Comparison of ENCODE assay signal across 13 mouse cellular contexts in genomic region chr9:65752632-65753031, GRCm38 (mm10).
DNase-seq lines count a peak whose midpoint lies in the region; ATAC-seq and TF ChIP-seq lines count a peak whose summit lies in the region.
"Had no signal": no experiment of that assay in that cellular context is flagged by ENCODE, and none has a peak within 500 bp of the region (broad histone marks: within the 10 kb centered on the region; RNA-seq: fewer than 3 reads in every experiment).

No protein-coding gene starts in this region.

- no peak for ATAC-seq in forebrain, postnatal 0 days
- no peak for ATAC-seq in forebrain, embryonic 15.5 days (replicated peaks)
- ATAC-seq in lung, postnatal 0 days: no peak
- ATAC-seq in erythroid progenitor cell, adult 5-6 weeks (replicated peaks; ENCODE audit: low FRiP score, poor library complexity, severe bottlenecking): peak; percentile 54; the same call in 1 of the 2 replicates

- H3K4me3 ChIP-seq in forebrain, postnatal 0 days (ENCODE audit: low read depth, low read length): no peak overlapping the region
- H3K4me3 ChIP-seq in forebrain, embryonic 15.5 days: no peak overlapping the region
- H3K4me3 ChIP-seq in lung, postnatal 0 days (ENCODE audit: low read depth, low read length): no peak overlapping the region
- H3K4me3 ChIP-seq: limb, embryonic 12.5 days; megakaryocyte, embryonic 14.5 days had no signal

- H3K9me3 ChIP-seq in forebrain, postnatal 0 days (ENCODE audit: low read length): no peaks in the 10 kb centered on the region
- H3K9me3 ChIP-seq in forebrain, embryonic 15.5 days: no peaks in the 10 kb centered on the region
- no peaks in the 10 kb centered on the region for H3K9me3 ChIP-seq in lung, postnatal 0 days (ENCODE audit: low read length)
- H3K9me3 ChIP-seq: megakaryocyte, embryonic 14.5 days had no signal

- no peaks in the 10 kb centered on the region for H3K27me3 ChIP-seq in forebrain, postnatal 0 days (ENCODE audit: insufficient read depth, low read length)
- H3K27me3 ChIP-seq in forebrain, embryonic 15.5 days: no peaks in the 10 kb centered on the region
- H3K27me3 ChIP-seq in lung, postnatal 0 days (replicated peaks; ENCODE audit: insufficient read depth, low read length): no peaks in the 10 kb centered on the region
- H3K27me3 ChIP-seq: limb, embryonic 12.5 days; megakaryocyte, embryonic 14.5 days had no signal

- TF ChIP-seq EP300 in lung, postnatal 0 days (IDR thresholded peaks at IDR 0.05): no peak

- no peak overlapping the region for H3K4me2 ChIP-seq in forebrain, postnatal 0 days (ENCODE audit: low read depth)
- no peak overlapping the region for H3K4me2 ChIP-seq in forebrain, embryonic 15.5 days (replicated peaks)
- H3K4me2 ChIP-seq in lung, postnatal 0 days (replicated peaks; ENCODE audit: low read depth, low read length): no peak overlapping the region
- H3K4me2 ChIP-seq: hindbrain, embryonic 14.5 days; limb, embryonic 12.5 days had no signal

- WGBS in forebrain, postnatal 0 days: over 99% methylated on average over 3 of the region's 3 CpGs
- 96% methylated on average over 3 of the region's 3 CpGs for WGBS in forebrain, embryonic 15.5 days
- WGBS in lung, postnatal 0 days: 90% methylated on average over 3 of the region's 3 CpGs

- H3K9ac ChIP-seq in forebrain, postnatal 0 days: no peak overlapping the region
- no peak overlapping the region for H3K9ac ChIP-seq in forebrain, embryonic 15.5 days (replicated peaks)
- no peak overlapping the region for H3K9ac ChIP-seq in lung, postnatal 0 days (replicated peaks; ENCODE audit: low read depth)
- H3K9ac ChIP-seq: hindbrain, embryonic 14.5 days; limb, embryonic 12.5 days had no signal

- peak; percentile 36 for TF ChIP-seq CTCF in forebrain, postnatal 0 days (IDR thresholded peaks at IDR 0.05; ENCODE audit: low read depth)
- peak; percentile 55 for TF ChIP-seq CTCF in lung, postnatal 0 days (IDR thresholded peaks at IDR 0.05)

- no peaks in the 10 kb centered on the region for H3K4me1 ChIP-seq in forebrain, postnatal 0 days (ENCODE audit: insufficient read depth)
- H3K4me1 ChIP-seq in forebrain, embryonic 15.5 days: peaks cover 23% of the 10 kb centered on the region
- H3K4me1 ChIP-seq in lung, postnatal 0 days (ENCODE audit: insufficient read depth, low read depth, low read length): no peaks in the 10 kb centered on the region

- no peak for DNase-seq in forebrain, postnatal 0 days
- DNase-seq in lung, postnatal 0 days (ENCODE audit: low spot score): no peak
- DNase-seq in lung, postnatal 36 days: no peak
- DNase-seq in right cerebral cortex, postnatal 25 days: no peak
- no peak for DNase-seq in embryo, embryonic 9.5 days (ENCODE audit: extremely low spot score)
- no peak for DNase-seq in frontal cortex, postnatal 25 days (ENCODE audit: low spot score in 2 of 2)
- DNase-seq: adrenal gland, postnatal 14 days; cerebellum, postnatal 36 days had no signal

- H3K27ac ChIP-seq in forebrain, postnatal 0 days (ENCODE audit: low read depth, low read length): no peak overlapping the region
- no peak overlapping the region for H3K27ac ChIP-seq in forebrain, embryonic 15.5 days (replicated peaks)
- no peak overlapping the region for H3K27ac ChIP-seq in lung, postnatal 0 days (ENCODE audit: low read length)
- H3K27ac ChIP-seq: hindbrain, embryonic 14.5 days; limb, embryonic 12.5 days had no signal

- H3K36me3 ChIP-seq in forebrain, postnatal 0 days (ENCODE audit: insufficient read depth): no peaks in the 10 kb centered on the region
- peaks cover 3% of the 10 kb centered on the region; the same call in 1 of the 2 replicates for H3K36me3 ChIP-seq in forebrain, embryonic 15.5 days
- no peaks in the 10 kb centered on the region for H3K36me3 ChIP-seq in lung, postnatal 0 days (ENCODE audit: insufficient read depth, low read length)
- H3K36me3 ChIP-seq: limb, embryonic 12.5 days had no signal
